Comparison of ENCODE assay signal across 19 mouse cellular contexts in the genomic region with DNA sequence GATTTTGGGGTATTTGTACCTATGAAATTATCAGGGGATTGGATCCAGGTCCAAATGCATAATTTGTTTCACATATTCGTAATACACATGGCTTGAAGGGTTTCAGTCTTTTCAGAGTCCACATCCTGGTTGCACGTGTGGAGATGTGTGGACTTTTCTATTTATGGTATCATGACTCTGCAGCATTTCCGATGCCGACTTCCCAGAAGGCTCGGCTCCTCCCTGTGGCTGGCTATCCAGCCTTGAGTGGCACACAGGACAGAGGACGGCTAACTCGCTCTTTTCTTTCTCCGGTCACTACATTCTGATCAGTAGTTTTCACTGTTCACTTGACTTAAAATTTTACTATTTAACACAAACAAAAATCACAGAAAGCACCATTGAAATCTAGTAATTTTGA. TPM values are rescaled to one million over a fixed set of nuclear protein-coding genes. Genes with fewer than 3 reads are reported as not detected.
DNase-seq lines count a peak whose midpoint lies in the region; ATAC-seq and TF ChIP-seq lines count a peak whose summit lies in the region.
"Had no signal": no experiment of that assay in that cellular context is flagged by ENCODE, and none has a peak within 500 bp of the region (broad histone marks: within the 10 kb centered on the region; RNA-seq: fewer than 3 reads in every experiment).

No protein-coding gene starts in this region.

- H3K4me1 ChIP-seq in kidney, adult 2 months (ENCODE audit: control insufficient read depth, insufficient read depth, low read length) = no peaks in the 10 kb centered on the region
- H3K4me1 ChIP-seq in lung, embryonic 14.5 days (ENCODE audit: insufficient read depth) = no peaks in the 10 kb centered on the region
- H3K4me1 ChIP-seq in lung, adult 2 months (ENCODE audit: control insufficient read depth, insufficient read depth, low read length) = no peaks in the 10 kb centered on the region

- peak; percentile 12 for DNase-seq in kidney, adult 2 months
- DNase-seq in kidney, adult 11 months = no peak
- DNase-seq in lung, embryonic 14.5 days = peak; percentile 18
- DNase-seq in lung, adult 2 months = no peak
- no peak for DNase-seq in cerebellum, adult 11 months
- DNase-seq: adrenal gland, adult 8-10 months; adrenal gland, postnatal 36 days; cerebellum, adult 11-12 months; cerebellum, adult 9-10 months; cerebellum, postnatal 25 days; gastrocnemius, adult 2 months; gastrocnemius, postnatal 25 days; heart, postnatal 36 days had no signal

- no peak overlapping the region for H3K4me2 ChIP-seq in lung, embryonic 14.5 days
- H3K4me2 ChIP-seq: embryonic facial prominence, embryonic 13.5 days; forebrain, embryonic 12.5 days; hindbrain, embryonic 15.5 days had no signal

- no peak overlapping the region for H3K4me3 ChIP-seq in kidney, adult 2 months (ENCODE audit: insufficient read depth, low read depth, low read length)
- no peak overlapping the region for H3K4me3 ChIP-seq in lung, embryonic 14.5 days (ENCODE audit: low read depth, low read length)
- no peak overlapping the region for H3K4me3 ChIP-seq in lung, adult 2 months (replicated peaks; ENCODE audit: extremely low read depth, low read depth, low read length)
- H3K4me3 ChIP-seq: embryonic facial prominence, embryonic 13.5 days; forebrain, embryonic 12.5 days; gastrocnemius, adult 2 months; heart, embryonic 10.5 days; hindbrain, embryonic 15.5 days had no signal

- TF ChIP-seq POLR2A in kidney, adult 2 months (IDR thresholded peaks at IDR 0.05; ENCODE audit: low read depth, low read length) = no peak
- TF ChIP-seq POLR2A in lung, adult 2 months (IDR thresholded peaks at IDR 0.05; ENCODE audit: borderline replicate concordance, extremely low read depth, low read depth, low read length) = no peak

- no peak for TF ChIP-seq CTCF in kidney, adult 2 months (conservative IDR thresholded peaks at IDR 0.05; ENCODE audit: insufficient read depth, insufficient read length, low read depth, low read length)
- TF ChIP-seq CTCF in lung, embryonic 14.5 days (IDR thresholded peaks at IDR 0.05; ENCODE audit: low read depth) = no peak
- TF ChIP-seq CTCF in lung, adult 2 months (IDR thresholded peaks at IDR 0.05; ENCODE audit: insufficient read depth, low read length) = no peak

- no peaks in the 10 kb centered on the region for H3K27me3 ChIP-seq in kidney, adult 2 months (replicated peaks; ENCODE audit: control insufficient read depth, insufficient read depth, low read length)
- no peaks in the 10 kb centered on the region for H3K27me3 ChIP-seq in lung, embryonic 14.5 days (ENCODE audit: insufficient read depth, low read length)
- H3K27me3 ChIP-seq: embryonic facial prominence, embryonic 13.5 days; forebrain, embryonic 12.5 days; hindbrain, embryonic 15.5 days had no signal

- WGBS in kidney, adult 2 months = 74% methylated on average over 8 of the region's 8 CpGs
- WGBS in lung, embryonic 14.5 days = 88% methylated on average over 8 of the region's 8 CpGs
- 55% methylated on average over 8 of the region's 8 CpGs for WGBS in lung, adult 2 months

- no peak overlapping the region for H3K9ac ChIP-seq in lung, embryonic 14.5 days
- H3K9ac ChIP-seq: embryonic facial prominence, embryonic 13.5 days; forebrain, embryonic 12.5 days; hindbrain, embryonic 15.5 days had no signal

- H3K9me3 ChIP-seq in lung, embryonic 14.5 days (ENCODE audit: low read depth, low read length) = no peaks in the 10 kb centered on the region
- H3K9me3 ChIP-seq: embryonic facial prominence, embryonic 13.5 days; forebrain, embryonic 12.5 days; heart, embryonic 10.5 days; hindbrain, embryonic 15.5 days had no signal

- H3K36me3 ChIP-seq in kidney, adult 2 months (ENCODE audit: control insufficient read depth, insufficient read depth, low read length) = peaks cover 6% of the 10 kb centered on the region
- peaks cover 63% of the 10 kb centered on the region for H3K36me3 ChIP-seq in lung, embryonic 14.5 days (ENCODE audit: insufficient read depth)

- no peak overlapping the region for H3K27ac ChIP-seq in kidney, adult 2 months (ENCODE audit: insufficient read depth, low read depth, low read length)
- no peak overlapping the region for H3K27ac ChIP-seq in lung, embryonic 14.5 days (ENCODE audit: low read depth)
- H3K27ac ChIP-seq: embryonic facial prominence, embryonic 13.5 days; forebrain, embryonic 12.5 days; gastrocnemius, adult 2 months; heart, embryonic 10.5 days; hindbrain, embryonic 15.5 days had no signal

- no peak for ATAC-seq in lung, embryonic 14.5 days (ENCODE audit: insufficient read depth)
- peak; percentile 35 for ATAC-seq in granulocyte monocyte progenitor cell, adult 5-6 weeks (replicated peaks; ENCODE audit: poor library complexity, severe bottlenecking)
- ATAC-seq: forebrain, embryonic 16.5 days had no signal

RNA-seq across cellular contexts. Expression of a gene that starts 22.1 kb away (rescaled TPM):
- 7.6 and 14.8 TPM in 2 replicates for polyA plus RNA-seq in kidney, adult 2 months (2012; rRNA removed)
- polyA plus RNA-seq in lung, embryonic 14.5 days (2014; fragmentation: Nextera tagmentation; extraction: Ambion mirVana) = 38.1 and 39.6 TPM in 2 replicates
- polyA plus RNA-seq in lung, adult 2 months (2012; rRNA removed) = 8.9 and 20.4 TPM in 2 replicates
- total RNA-seq in granulocyte monocyte progenitor cell, adult 5-6 weeks (2014; fragmentation: Nextera tagmentation) = 69.1 and 70.9 TPM in 2 replicates
- total RNA-seq in granulocyte monocyte progenitor cell, adult 5-6 weeks (2017) = 53.0 and 67.7 TPM in 2 replicates

Comparison
In these comparisons a context has a peak if more than half of its experiments do, and no peak if none do; other contexts are left out.
1. DNase-seq: peak in kidney, adult 2 months (single experiment) and lung, embryonic 14.5 days (single experiment); none in kidney, adult 11 months (single experiment), lung, adult 2 months (single experiment) and cerebellum, adult 11 months (single experiment).